In genomic region chr6:16794036-16794435, GRCm38 (mm10) we compare ENCODE assay signal across 19 mouse cellular contexts.
DNase-seq lines count a peak whose midpoint lies in the region; ATAC-seq lines count a peak whose summit lies in the region.
"Had no signal": no experiment of that assay in that cellular context is flagged by ENCODE, and none has a peak within 500 bp of the region (broad histone marks: within the 10 kb centered on the region; RNA-seq: fewer than 3 reads in every experiment).

No protein-coding gene starts in this region.

- no peak overlapping the region for H3K27ac ChIP-seq in embryonic facial prominence, embryonic 14.5 days (replicated peaks; ENCODE audit: low read depth, low read length)
- no peak overlapping the region for H3K27ac ChIP-seq in limb, embryonic 11.5 days (replicated peaks; ENCODE audit: low read depth, low read length)
- no peak overlapping the region for H3K27ac ChIP-seq in intestine, embryonic 16.5 days (ENCODE audit: low read length)
- H3K27ac ChIP-seq in forebrain, embryonic 10.5 days = no peak overlapping the region
- H3K27ac ChIP-seq: embryonic facial prominence, embryonic 13.5 days; heart, embryonic 10.5 days; hindbrain, embryonic 12.5 days had no signal

- ATAC-seq in embryonic facial prominence, embryonic 14.5 days (ENCODE audit: low read depth) = no peak
- no peak for ATAC-seq in limb, embryonic 11.5 days (ENCODE audit: insufficient number of reproducible peaks, low FRiP score, low TSS enrichment, low read depth)
- no peak for ATAC-seq in intestine, embryonic 16.5 days
- ATAC-seq: forebrain, embryonic 14.5 days; hindbrain, embryonic 16.5 days had no signal

- H3K36me3 ChIP-seq in embryonic facial prominence, embryonic 14.5 days (ENCODE audit: control insufficient read depth, insufficient read depth, low read length) = no peaks in the 10 kb centered on the region
- no peaks in the 10 kb centered on the region for H3K36me3 ChIP-seq in limb, embryonic 11.5 days (ENCODE audit: control insufficient read depth, insufficient read depth, low read length)
- no peaks in the 10 kb centered on the region for H3K36me3 ChIP-seq in intestine, embryonic 16.5 days (ENCODE audit: control insufficient read depth, insufficient read depth, low read length)
- H3K36me3 ChIP-seq in forebrain, embryonic 10.5 days (replicated peaks) = no peaks in the 10 kb centered on the region
- H3K36me3 ChIP-seq: embryonic facial prominence, embryonic 13.5 days; heart, embryonic 10.5 days; hindbrain, embryonic 12.5 days had no signal

- peaks cover 3% of the 10 kb centered on the region for H3K4me1 ChIP-seq in embryonic facial prominence, embryonic 14.5 days (ENCODE audit: control insufficient read depth, insufficient read depth, low read length)
- no peaks in the 10 kb centered on the region for H3K4me1 ChIP-seq in limb, embryonic 11.5 days (ENCODE audit: control insufficient read depth, insufficient read depth, low read length)
- no peaks in the 10 kb centered on the region for H3K4me1 ChIP-seq in intestine, embryonic 16.5 days (ENCODE audit: control insufficient read depth, insufficient read depth, low read length)
- peaks cover 19% of the 10 kb centered on the region for H3K4me1 ChIP-seq in forebrain, embryonic 10.5 days
- H3K4me1 ChIP-seq: heart, embryonic 10.5 days had no signal

- WGBS in embryonic facial prominence, embryonic 14.5 days = 30% methylated on average over 7 of the region's 7 CpGs
- WGBS in limb, embryonic 11.5 days = 34% methylated on average over 7 of the region's 7 CpGs
- WGBS in intestine, embryonic 16.5 days = 48% methylated on average over 7 of the region's 7 CpGs
- WGBS in forebrain, embryonic 10.5 days = 81% methylated on average over 7 of the region's 7 CpGs

- H3K9me3 ChIP-seq in embryonic facial prominence, embryonic 14.5 days (ENCODE audit: control insufficient read depth, low read length) = no peaks in the 10 kb centered on the region
- H3K9me3 ChIP-seq in limb, embryonic 11.5 days (ENCODE audit: control insufficient read depth, low read length) = no peaks in the 10 kb centered on the region
- H3K9me3 ChIP-seq in intestine, embryonic 16.5 days (ENCODE audit: control insufficient read depth, low read length) = no peaks in the 10 kb centered on the region
- H3K9me3 ChIP-seq in forebrain, embryonic 10.5 days = no peaks in the 10 kb centered on the region
- H3K9me3 ChIP-seq: embryonic facial prominence, embryonic 13.5 days; heart, embryonic 10.5 days; hindbrain, embryonic 12.5 days had no signal

- no peak overlapping the region for H3K4me2 ChIP-seq in embryonic facial prominence, embryonic 14.5 days (ENCODE audit: low read depth, low read length)
- H3K4me2 ChIP-seq in limb, embryonic 11.5 days (ENCODE audit: low read depth, severe bottlenecking) = no peak overlapping the region
- H3K4me2 ChIP-seq in intestine, embryonic 16.5 days (ENCODE audit: low read depth, low read length) = no peak overlapping the region
- H3K4me2 ChIP-seq: embryonic facial prominence, embryonic 13.5 days; hindbrain, embryonic 12.5 days had no signal

- no peak overlapping the region for H3K9ac ChIP-seq in embryonic facial prominence, embryonic 14.5 days (ENCODE audit: low read depth, low read length)
- no peak overlapping the region for H3K9ac ChIP-seq in limb, embryonic 11.5 days (ENCODE audit: low read length)
- no peak overlapping the region for H3K9ac ChIP-seq in intestine, embryonic 16.5 days (ENCODE audit: low read depth, low read length)
- H3K9ac ChIP-seq: embryonic facial prominence, embryonic 13.5 days; hindbrain, embryonic 12.5 days had no signal

- no peak overlapping the region for H3K4me3 ChIP-seq in embryonic facial prominence, embryonic 14.5 days (ENCODE audit: low read depth, low read length)
- no peak overlapping the region for H3K4me3 ChIP-seq in limb, embryonic 11.5 days (ENCODE audit: low read depth, low read length)
- no peak overlapping the region for H3K4me3 ChIP-seq in intestine, embryonic 16.5 days (ENCODE audit: low read length)
- H3K4me3 ChIP-seq in forebrain, embryonic 10.5 days = no peak overlapping the region
- H3K4me3 ChIP-seq: embryonic facial prominence, embryonic 13.5 days; heart, embryonic 10.5 days; hindbrain, embryonic 12.5 days had no signal

- peak; percentile 32 for DNase-seq in embryo, embryonic 11.5 days (ENCODE audit: low read depth, low spot score)
- peak; percentile 61 for DNase-seq in embryonic facial prominence, embryonic 14.5 days (ENCODE audit: low spot score)
- DNase-seq in limb, embryonic 11.5 days (ENCODE audit: low spot score) = peak; percentile 55
- DNase-seq in heart, adult 18-20 months = no peak
- DNase-seq in forebrain, embryonic 10.5 days (ENCODE audit: extremely low spot score, low spot score) = no peak
- DNase-seq: adrenal gland, adult 8-10 months; adrenal gland, postnatal 36 days; cerebellum, adult 2 months; cerebellum, postnatal 10 days; gastrocnemius, postnatal 36 days; heart, adult 11 months; heart, postnatal 10 days; heart, postnatal 4 days had no signal

- H3K27me3 ChIP-seq in embryonic facial prominence, embryonic 14.5 days (replicated peaks; ENCODE audit: control insufficient read depth, insufficient read depth, low read length) = no peaks in the 10 kb centered on the region
- no peaks in the 10 kb centered on the region for H3K27me3 ChIP-seq in limb, embryonic 11.5 days (ENCODE audit: control insufficient read depth, insufficient read depth, low read length)
- no peaks in the 10 kb centered on the region for H3K27me3 ChIP-seq in intestine, embryonic 16.5 days (replicated peaks; ENCODE audit: control insufficient read depth, insufficient read depth, low read length)
- peaks cover 6% of the 10 kb centered on the region; the same call in 1 of the 2 replicates for H3K27me3 ChIP-seq in forebrain, embryonic 10.5 days (ENCODE audit: poor library complexity, severe bottlenecking)
- H3K27me3 ChIP-seq: hindbrain, embryonic 12.5 days had no signal

Comparison
In these comparisons a context has a peak if more than half of its experiments do, and no peak if none do; other contexts are left out.
1. DNase-seq: peak in embryo, embryonic 11.5 days (single experiment), embryonic facial prominence, embryonic 14.5 days (single experiment) and limb, embryonic 11.5 days (single experiment); none in heart, adult 18-20 months (0 of 2) and forebrain, embryonic 10.5 days (single experiment).